Mouse (Mus musculus) ES-E14 (cell line): ENCODE data around the gene Slamf6. TPM values are rescaled to one million over a fixed set of nuclear protein-coding genes. Genes with fewer than 3 reads are reported as not detected.
"Not testable (repeated sequence)": the region's sequence is repeated elsewhere in the genome, so short reads cannot be mapped to it uniquely, and the experiment has no call there.

Experiments
- DNase-seq: peaks from one replicate; pipeline ENCODE4 v3.0.0-alpha.2; 2013; ENCODE audit warnings: low read depth, low spot score
- H3K27ac ChIP-seq: 2 replicates; pipeline ENCODE4 v1.5.1; 2012; ENCODE audit warnings: low read depth, mild to moderate bottlenecking, low read length, moderate library complexity, mixed read lengths; ENCODE audit not compliant: poor library complexity, insufficient read depth, severe bottlenecking
- H3K36me3 ChIP-seq: 2 replicates; pipeline ENCODE4 v1.6.1; 2012; ENCODE audit warnings: mild to moderate bottlenecking, low read length, moderate library complexity, mixed read lengths; ENCODE audit not compliant: control insufficient read depth, poor library complexity, insufficient read depth, severe bottlenecking
- H3K4me1 ChIP-seq, 2 experiments: fragments of 150-350 bp in 1 of 2; sonication (generic) in 1 of 2; 2 replicates each; pipeline ENCODE4 v1.6.1; 2012; ENCODE audit warnings: low read length in 2 of 2, mild to moderate bottlenecking in 1 of 2, mixed read lengths in 1 of 2; ENCODE audit not compliant: control insufficient read depth in 2 of 2, insufficient read depth in 2 of 2, poor library complexity in 1 of 2
- H3K4me3 ChIP-seq, 2 experiments: fragments of 150-350 bp in 1 of 2; sonication (generic) in 1 of 2; 2 replicates each; pipeline ENCODE4 v1.5.1; 2012; ENCODE audit warnings: low read length in 2 of 2, low read depth in 1 of 2, mild to moderate bottlenecking in 1 of 2, mixed read lengths in 1 of 2; ENCODE audit not compliant: insufficient read depth in 1 of 2, poor library complexity in 1 of 2, severe bottlenecking in 1 of 2
- H3K9ac ChIP-seq: 2 replicates; pipeline ENCODE4 v1.6.1; 2012; ENCODE audit warnings: low read depth, mild to moderate bottlenecking, low read length, mixed read lengths; ENCODE audit not compliant: poor library complexity, insufficient read depth, severe bottlenecking
- H3K9me3 ChIP-seq: fragments of 150-350 bp; sonication (generic); 2 replicates; pipeline ENCODE4 v1.6.1; 2012; ENCODE audit warnings: low read depth, mild to moderate bottlenecking, low read length; ENCODE audit not compliant: control insufficient read depth, insufficient read depth
- CHD2 ChIP-seq: IDR thresholded peaks from 2 replicates; pipeline ENCODE4 v1.6.1; 2014; ENCODE audit warnings: mild to moderate bottlenecking, low read depth, low read length, inconsistent platforms
- HCFC1 ChIP-seq: IDR thresholded peaks from 2 replicates; pipeline ENCODE4 v1.6.1; 2012; ENCODE audit warnings: low read length, inconsistent platforms, borderline replicate concordance; ENCODE audit not compliant: insufficient read depth
- MAFK ChIP-seq: IDR thresholded peaks from 2 replicates; pipeline ENCODE4 v1.6.1; 2014; ENCODE audit warnings: mild to moderate bottlenecking, low read depth, low read length, inconsistent platforms; ENCODE audit not compliant: insufficient read depth
- ZC3H11A ChIP-seq: IDR thresholded peaks from 2 replicates; pipeline ENCODE4 v1.6.1; 2012; ENCODE audit warnings: low read depth, mild to moderate bottlenecking, inconsistent platforms, low read length, borderline replicate concordance
- ZNF384 ChIP-seq: IDR thresholded peaks from 2 replicates; pipeline ENCODE4 v1.6.1; 2012; ENCODE audit warnings: low read depth, low read length, inconsistent platforms
- in situ Hi-C, 2 experiments: fragments of 600-800 bp; cut with MboI; formaldehyde crosslinking; loops; one replicate each; pipeline ENCODE4 v1.15.1; 2025; ENCODE audit warnings: low sequenced_read_pairs in 2 of 2, inconsistent platforms in 1 of 2; ENCODE audit not compliant: unreplicated experiment in 2 of 2
- total RNA-seq: library from RNA; depleted of rRNA; stranded (reverse); fragments of 300-350 nt; gene quantifications from 2 replicates; pipeline ENCODE4 v1.2.3, GENCODE M21; 2012

Gene Slamf6
- total RNA-seq, 1 experiment: 0.31 TPM

- H3K27ac ChIP-seq: no peak overlapping the region
- DNase-seq: no peak
- no peak overlapping the region for H3K4me3 ChIP-seq
- H3K9ac ChIP-seq: no peak overlapping the region
- TF ChIP-seq ZC3H11A: no peak
- in situ Hi-C loops: no loop called here
- no peaks in the 10 kb centered on the region for H3K4me1 ChIP-seq
- H3K36me3 ChIP-seq: no peaks in the 10 kb centered on the region
- no peaks in the 10 kb centered on the region for H3K9me3 ChIP-seq
Observed at GRCm38 (mm10) chr1:171963613-171964012, 46.3 kb downstream of the Slamf6 start.

GRCm38 (mm10) chr1:171966054-171966790 is 48.9 kb downstream of the Slamf6 start:
- in situ Hi-C loops: no loop called here
- Histone ChIP-seq H3K4me1 (no peaks in the 10 kb centered on the region), H3K27ac (no peak overlapping the region), H3K36me3 (no peaks in the 10 kb centered on the region), H3K4me3 (no peak overlapping the region), H3K9ac (no peak overlapping the region), H3K9me3 (no peaks in the 10 kb centered on the region)
- no peak for TF ChIP-seq CHD2
- no peak for TF ChIP-seq ZNF384
- no peak for TF ChIP-seq HCFC1
- no peak for TF ChIP-seq ZC3H11A
- no peak for TF ChIP-seq MAFK
- DNase-seq: no peak

- H3K9me3 ChIP-seq: no peaks in the 10 kb centered on the region
- in situ Hi-C loops: no loop called here
- no peak overlapping the region for H3K9ac ChIP-seq
- H3K4me3 ChIP-seq: no peak overlapping the region
- H3K4me1 ChIP-seq: no peaks in the 10 kb centered on the region
- TF ChIP-seq HCFC1 (no peak), CHD2 (no peak), ZNF384 (no peak), ZC3H11A (no peak), MAFK (no peak)
- no peak for DNase-seq
- H3K36me3 ChIP-seq: no peaks in the 10 kb centered on the region
- H3K27ac ChIP-seq: no peak overlapping the region
Observed at GRCm38 (mm10) chr1:171969221-171969620, 51.9 kb downstream of the Slamf6 start.

GRCm38 (mm10) chr1:171970854-171971586 is 53.7 kb downstream of the Slamf6 start:
- Histone ChIP-seq H3K36me3 (no peaks in the 10 kb centered on the region), H3K9ac (no peak overlapping the region), H3K4me1 (no peaks in the 10 kb centered on the region), H3K4me3 (no peak overlapping the region), H3K27ac (no peak overlapping the region), H3K9me3 (no peaks in the 10 kb centered on the region)
- TF ChIP-seq MAFK (no peak), ZNF384 (no peak)
- in situ Hi-C loops: no loop called here
- no peak for DNase-seq

- H3K9me3 ChIP-seq, H3K9ac ChIP-seq, H3K27ac ChIP-seq, H3K4me1 ChIP-seq, in situ Hi-C loops, H3K36me3 ChIP-seq, DNase-seq, H3K4me3 ChIP-seq: not testable (repeated sequence)
Observed at GRCm38 (mm10) chr1:171974361-171974760, 57.0 kb downstream of the Slamf6 start.
